Mouse (Mus musculus): ENCODE measurements around the gene Slc12a8.

Slc12a8 gene

DNA sequence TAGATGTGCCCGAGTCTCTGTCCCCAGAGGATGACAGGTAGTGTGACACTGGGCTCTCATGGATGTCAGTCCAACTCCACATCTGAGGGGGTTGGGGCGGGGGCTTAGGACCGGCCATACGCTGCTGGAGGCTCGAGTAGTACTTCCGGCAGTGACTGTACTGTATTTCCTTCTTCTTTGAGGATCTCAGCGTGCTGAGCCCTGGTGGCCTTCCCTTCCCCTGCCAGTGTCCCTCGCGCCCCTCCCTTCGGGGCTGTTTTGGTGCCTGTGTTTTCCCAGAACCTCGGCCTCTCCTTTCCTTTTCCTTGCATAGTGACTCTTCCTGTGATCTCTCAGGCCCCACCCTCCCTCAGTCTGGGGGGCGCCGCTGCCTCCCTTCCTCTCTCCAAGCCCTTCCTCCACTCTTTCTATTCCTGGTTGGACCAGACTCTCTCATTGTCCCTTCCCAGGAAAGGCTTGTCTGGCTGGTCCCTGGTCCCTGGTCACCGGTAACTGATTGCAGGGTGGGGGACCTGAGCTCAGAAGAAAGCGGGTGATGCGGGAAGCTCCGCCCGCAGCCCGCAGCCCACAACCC is 66.8 kb downstream of the Slc12a8 start:
- DNase-seq, result no peak

DNA sequence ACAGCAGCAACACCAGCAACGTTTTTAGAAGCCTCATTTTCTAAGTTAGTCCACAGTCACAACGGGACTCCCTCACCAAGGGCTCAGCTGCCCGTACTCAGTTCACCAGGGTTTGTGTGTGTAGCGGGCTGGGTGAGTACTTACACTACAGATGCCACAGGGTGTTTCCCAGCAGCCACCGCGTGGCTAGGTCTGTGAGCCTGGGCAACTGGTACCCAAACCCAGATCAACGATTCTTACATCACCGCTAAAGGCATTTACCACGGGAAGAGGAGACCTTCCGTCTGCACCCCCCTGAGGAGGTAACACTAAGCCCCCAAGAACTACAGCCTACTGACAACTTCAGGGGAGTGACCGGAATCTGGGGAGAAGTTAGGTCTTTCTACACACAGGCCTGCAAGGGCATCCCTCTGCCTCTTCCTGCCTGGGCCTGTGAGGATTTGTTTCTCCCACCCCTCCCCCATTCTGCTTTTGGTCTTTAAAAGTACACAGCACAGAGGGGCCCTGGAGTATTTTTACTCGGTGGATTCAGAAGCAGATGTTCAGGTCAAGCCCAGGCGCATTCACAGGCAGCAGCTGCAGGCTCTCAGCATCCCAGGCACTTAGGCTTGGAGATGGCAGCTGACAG is 67.4 kb downstream of the Slc12a8 start:
- DNase-seq, result no peak

DNA sequence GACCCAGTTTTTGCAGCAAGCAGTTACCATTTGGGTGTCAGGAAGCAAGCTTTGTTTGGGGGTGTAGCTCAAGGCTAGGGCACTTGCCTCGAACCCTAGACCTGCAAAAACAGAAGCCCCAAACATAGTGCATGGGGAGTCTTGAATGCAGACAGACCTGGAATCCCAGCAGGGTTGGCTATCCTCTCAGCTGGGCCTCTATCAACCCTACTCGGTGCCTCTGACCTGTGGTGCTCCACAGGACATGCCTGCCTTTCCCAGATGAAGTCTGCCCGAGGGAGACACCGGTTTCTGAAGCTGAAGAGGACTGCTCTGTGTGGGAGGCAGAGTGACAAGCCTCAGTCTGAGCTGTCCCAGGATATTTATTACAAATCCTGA is 67.9 kb downstream of the Slc12a8 start:
- DNase-seq, result no peak

DNA sequence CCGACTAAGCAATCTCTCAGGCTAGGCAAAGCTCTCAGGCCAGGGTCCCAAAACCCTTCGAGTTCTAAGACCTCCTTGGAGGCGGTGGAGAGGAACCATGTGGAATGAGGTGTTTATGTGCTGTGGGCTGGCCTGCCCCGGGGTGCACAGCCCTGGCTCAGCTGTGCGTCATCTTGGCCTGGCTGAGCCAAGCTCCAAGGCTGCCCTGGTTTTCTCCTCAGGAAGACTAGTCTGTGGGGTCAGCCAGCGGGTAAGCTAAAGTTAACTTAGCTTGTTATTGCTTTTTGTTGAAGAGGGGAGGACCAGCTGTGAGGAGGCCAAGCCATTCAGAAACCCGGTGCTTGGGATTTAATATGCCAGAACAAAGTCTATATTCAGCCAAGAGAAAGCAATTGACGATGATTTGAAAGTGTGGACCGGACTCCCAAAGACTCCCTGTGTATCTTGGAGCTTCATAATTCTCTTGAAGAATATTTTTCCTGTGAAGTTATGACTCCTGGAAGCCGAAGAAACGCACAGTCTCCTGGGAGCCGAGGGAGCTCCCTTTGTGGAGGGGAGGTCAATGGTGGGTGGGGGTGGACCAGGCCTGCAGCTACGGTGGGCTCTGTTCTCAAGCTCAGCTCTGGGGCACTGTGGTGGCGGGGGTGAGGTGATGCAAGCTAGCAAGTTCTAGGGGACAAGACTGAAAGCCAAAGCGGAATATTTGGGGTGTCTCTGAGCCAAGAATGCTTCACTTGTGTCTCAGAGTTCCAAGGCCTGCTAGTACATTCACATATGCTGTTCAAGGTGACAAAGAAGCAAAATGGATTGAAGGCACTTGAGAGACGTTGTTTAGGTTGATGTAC is 70.4 kb downstream of the Slc12a8 start:
- no peak for DNase-seq

DNA sequence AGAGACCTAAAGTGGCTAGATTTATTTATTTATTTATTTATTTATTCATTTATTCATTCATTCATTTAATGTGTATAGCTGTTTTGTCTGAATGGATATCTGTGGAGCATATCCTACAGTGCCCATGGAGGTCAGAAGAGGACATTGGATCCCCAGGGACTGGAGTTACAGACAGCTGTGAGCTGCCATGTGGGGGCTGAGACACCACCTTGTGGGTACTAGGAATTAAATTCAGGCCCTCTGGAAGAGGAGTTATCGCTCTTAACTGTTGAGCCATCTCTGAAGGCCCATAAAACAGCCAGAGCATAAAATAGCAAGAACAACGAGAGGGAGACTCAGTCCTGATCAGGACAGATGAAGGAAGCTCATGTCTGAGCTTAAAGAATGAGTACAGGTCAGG is 71.7 kb downstream of the Slc12a8 start:
- DNase-seq, result no peak

DNA sequence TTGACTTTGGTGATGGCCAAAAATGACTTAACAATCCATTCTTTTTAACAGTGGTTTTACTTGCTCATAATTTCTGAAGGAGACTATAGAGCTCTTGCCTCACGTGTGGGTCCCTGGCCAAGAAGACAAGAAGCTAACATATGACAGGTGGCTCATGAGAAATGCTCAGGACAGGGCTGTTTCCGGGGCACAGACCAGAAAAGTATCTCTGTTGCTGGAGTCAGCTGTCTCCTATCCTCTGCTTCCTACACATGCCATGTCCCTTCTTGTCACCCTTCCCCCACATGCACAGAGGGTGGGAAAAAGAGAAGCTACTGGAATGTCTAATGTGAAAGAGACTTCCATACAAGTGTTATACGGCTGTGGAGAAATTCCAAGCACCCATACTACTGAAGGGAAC is 73.3 kb downstream of the Slc12a8 start:
- DNase-seq, result no peak

DNA sequence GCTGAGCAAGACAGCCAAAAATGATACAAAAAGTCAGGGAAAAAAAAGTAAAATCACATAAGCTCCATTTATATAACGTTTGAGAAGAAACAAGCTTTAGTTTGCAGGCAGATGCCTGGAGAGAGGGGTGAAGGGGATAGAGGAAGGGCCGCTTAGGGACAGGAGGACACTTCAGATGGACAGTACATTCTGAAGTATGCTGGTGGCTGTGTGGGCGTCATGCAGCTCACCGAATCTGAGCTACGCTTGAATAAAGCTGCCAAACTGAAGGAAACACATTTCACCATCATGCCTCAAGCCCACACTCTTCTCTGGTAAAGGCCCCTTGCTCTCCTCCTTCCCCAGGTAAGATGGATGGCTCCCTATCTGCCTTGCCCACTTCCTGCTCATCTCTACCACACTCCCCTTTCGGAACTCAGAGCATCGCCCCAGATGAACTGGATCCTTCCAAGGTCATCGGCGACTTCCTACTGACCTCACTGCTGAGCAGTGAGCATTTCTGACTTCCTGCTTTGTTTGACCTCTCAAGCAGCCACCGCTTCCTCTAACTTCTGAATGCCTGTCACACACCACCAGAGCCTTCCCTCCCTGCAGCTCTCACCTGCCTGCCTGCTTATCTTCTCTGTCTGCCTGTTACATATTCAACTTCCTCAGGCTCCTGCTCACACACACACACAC is 74.4 kb downstream of the Slc12a8 start:
- no peak for DNase-seq

DNA sequence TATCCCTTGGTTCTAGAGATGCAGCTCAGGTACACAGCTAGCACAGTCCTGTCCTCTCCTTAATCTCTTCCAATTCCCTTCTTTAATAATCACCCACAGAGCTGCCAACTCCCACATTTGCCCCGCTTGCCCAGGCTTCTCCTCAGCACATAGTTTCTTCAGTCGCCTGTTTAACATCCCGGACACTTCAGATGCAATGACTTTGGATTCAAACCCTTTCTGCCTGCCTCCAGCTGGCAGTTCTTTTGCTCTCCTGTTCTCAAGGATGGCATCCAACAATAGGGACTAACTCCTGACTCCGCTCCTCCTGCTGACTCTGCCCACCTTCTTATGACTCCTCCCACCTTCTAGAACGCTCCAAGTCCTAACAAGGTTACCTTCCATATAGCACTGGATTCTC is 75.2 kb downstream of the Slc12a8 start:
- no peak for DNase-seq

DNA sequence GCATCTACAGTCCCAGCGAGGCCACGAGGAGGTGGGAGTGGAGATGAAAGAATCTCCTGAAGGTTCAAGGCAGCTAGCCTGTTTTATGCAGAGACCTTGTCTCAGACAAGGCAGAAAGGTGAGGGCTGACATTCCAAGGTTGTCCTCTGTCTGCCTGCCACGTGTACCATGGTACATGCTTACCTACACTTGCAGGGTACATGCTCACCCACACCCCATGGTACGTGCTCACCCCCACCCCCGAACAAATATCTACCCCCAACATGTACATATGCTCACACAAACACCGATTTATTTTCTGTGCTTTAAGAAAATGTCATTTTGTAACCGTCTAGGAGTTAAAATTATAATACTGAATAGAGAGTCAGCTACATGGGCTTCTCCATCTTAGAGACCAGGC is 76.3 kb downstream of the Slc12a8 start:
- no peak for DNase-seq

DNA sequence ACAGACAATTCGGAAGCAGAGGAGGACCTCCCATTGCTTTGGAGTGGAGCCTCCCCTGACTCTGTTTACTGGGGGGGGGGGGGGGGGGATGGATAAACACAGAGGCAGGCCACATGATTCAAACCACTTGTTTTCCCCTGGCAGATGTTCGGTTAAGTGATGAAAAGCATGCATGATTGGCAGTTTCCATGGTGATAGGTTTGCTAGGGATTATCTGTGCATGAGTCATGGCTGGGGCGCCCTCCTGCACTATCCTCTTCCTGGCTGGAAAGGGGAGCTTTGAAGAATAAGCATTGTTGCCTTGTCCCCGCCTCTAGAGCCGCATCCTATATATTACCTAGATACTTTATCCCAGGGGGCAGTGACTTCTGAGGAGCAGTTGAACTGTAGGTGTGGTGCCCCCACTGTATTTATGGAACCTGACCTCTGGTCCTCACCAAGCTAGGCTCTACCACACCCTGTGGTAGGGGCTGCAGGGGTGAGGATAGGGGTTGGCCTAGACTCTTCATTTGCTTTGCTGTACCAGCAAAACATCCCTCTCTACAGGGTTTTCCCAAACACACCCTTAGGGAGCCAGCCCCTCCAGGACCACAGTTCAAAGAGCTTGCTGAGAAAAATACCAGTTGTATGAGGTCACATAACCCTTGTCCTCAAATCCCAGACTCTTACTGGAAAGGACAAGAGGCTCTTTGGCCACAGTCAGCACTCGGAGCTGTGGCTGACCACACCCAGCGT is 77.1 kb downstream of the Slc12a8 start:
- DNase-seq, result no peak

DNA sequence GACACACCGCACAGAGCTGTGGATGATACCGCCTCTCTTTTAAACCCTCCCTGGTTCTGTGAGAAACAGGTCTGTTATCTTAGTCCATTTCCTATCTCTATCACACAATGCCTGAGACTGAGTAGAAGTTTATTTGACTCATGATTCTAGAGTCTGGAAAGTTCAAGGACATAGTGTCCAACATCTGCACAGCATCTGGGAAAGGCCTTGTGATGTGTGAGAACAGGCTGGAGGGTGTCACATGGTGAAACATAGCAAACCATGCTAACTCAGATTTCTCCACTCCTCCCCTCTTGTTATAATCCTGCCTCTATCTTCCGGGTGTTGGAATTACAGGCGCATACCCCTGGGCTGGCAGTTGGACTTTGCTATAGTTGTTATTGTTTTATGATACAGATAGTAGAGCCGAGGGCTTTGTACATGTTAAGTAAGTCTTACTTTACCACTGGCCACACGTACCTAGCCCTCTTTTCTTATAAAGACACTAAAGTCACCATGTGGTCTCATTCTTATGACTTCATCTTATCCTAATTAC is 78.2 kb downstream of the Slc12a8 start:
- DNase-seq, result no peak

DNA sequence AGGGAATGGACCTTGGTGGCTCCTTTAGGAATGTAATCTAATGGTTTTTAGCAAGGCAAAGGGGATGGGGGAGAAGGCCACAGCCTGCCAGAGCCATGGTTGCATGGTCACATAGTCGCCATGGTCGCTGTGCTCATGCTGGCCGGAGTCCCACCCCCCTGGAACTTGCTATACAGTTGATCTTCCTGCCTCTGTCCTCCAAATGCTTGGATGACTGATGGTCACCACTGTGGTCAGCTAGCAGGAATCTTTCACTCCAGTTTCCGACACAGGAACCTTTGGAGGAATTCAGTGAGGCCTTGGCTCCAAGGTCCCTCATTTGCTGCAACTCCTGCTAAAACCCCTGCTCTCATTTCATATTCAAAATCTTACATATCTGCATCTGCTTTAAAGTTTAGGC is 79.1 kb downstream of the Slc12a8 start:
- no peak for DNase-seq

DNA sequence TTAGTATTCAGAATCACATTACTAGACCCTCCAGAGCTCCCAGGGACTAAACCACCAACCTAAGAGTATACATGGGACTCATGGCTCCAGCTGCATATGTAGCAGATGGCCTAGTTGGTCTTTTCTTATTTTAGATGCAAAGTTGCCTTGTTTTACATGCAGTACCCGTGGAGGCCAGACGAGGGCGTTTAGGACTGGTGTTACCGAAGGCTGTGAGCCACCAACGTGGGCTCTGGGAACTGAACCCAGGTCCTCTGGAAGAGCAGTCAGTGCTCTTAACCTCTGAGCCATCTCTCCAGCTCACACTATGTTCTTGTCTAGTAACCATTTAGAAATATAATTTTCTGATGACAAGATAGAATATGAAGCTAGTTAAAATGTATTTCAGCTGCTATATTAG is 83.1 kb downstream of the Slc12a8 start:
- peak in 1 of 2 experiments; percentile 46 for DNase-seq

DNA sequence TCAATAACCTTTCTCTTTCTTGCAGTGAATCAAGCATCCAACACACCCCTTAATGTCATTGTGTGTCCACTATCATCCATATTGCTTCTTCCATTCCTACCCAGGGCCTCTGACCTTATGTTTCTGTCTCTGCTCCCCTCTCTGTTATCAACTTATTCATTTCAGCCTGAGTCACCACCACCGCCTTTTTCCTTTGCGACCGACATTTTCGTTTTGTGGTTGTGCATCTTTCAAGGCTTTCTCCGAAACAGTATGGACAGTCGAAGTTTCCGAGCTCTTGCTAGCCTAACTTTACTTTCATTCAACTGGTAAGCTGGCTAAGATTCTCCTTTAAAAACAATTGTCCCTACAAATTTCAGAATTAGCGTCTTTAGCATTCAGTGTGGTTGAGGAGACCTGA is 84.2 kb downstream of the Slc12a8 start:
- no peak for DNase-seq

DNA sequence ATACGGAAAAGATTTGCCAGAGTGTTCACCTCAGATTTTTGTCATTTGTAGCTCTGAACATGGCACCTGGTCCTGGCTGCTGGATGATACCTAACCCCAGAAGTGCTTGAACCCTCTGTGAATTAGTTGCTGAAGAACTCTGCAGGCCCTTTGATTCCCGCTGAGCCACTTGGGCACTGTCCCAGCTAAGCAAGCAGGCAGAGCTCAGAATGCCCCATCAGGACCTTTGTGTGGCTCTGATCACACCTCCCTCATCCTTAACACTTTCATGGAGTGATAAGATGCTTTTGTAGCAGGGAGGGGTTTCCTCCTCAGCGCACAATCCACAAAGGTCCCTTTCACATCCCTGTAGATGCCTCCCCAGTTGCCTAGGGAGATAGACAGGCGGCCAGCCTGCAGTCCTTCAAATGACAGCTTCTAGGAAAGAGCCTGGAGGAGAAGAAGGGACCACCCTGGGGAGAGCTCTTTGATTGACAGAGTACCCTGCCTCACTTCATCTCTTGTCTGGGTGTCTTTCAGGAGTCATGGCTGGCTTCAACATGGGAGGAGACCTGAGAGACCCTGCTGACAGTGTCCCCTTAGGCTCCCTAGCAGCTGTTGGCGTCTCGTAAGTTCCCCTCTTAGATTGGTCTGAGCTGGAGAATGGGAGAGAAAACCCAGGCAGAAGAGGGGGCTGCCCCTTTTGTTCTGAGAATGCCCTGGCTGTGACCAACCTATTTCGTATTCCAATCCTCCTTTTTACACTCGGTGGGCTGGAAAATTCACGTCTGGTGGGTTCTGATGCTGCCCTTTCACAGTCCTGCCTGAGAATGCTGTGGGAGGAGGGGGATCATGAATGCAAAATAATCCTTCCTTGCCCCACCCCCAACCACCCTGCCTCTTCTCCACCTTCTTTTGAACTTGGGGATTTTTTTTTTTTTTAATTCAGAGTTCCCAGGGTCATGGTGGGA is 88.8 kb downstream of the Slc12a8 start:
- DNase-seq, result peak; percentile 74 to 78

DNA sequence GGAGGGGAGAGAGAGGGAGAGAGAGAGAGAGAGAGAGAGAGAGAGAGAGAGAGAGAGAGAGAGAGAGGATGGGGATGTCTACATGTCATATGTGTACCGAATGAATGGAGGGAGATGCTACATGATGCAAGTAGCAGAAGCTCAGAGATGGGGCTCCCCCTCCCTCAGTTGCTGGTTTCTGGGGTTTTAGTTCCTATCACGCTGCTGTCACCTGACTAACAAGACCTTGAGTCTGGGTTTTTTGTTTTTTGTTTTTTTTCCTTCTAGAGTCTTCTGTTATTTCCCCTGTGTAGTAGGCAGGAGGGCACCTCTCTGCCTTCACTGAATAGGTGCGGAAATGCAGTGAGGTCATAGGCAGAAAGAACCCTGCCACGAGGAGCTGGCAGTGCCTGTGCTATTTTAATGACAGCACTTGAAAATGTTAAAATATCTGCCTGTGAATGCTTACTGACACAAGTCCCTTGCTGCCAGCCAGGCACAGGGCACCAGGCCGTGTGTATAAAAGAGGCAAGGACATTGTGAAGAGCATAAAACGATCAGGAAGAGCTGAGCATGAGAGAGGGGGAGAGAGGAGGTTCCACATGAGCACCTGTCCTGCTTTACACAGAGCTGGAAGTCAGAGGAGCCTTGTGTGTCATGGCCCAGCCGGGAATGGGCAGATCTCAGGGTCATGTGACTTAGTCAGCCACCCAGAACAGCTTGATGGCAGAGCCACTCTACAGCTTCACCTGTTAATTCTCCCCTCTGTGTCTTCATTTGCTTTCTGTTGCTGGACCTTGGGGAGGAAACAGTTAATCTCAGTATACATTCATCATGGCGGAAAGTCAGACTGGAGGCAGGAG is 89.8 kb downstream of the Slc12a8 start:
- peak; percentile 49 to 52 for DNase-seq

DNA sequence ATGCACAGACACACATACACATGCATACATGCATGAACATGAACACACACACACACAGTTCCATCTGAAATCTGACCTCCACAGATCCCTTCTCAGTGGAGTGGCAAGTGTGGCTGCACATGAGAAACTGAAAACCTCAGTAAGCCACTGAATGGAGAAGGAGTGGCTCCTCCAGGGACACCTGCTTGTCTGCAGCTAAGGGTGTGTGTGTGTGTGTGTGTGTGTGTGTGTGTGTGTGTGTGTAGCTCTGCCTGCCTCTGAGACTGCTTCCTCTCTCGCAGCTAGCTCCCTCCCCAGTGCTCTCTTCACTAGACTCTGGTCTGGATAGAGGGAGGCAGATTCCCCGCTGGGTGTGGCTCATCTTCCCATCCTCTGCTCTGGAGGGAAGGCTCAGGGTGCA is 92.4 kb downstream of the Slc12a8 start:
- no peak for DNase-seq

DNA sequence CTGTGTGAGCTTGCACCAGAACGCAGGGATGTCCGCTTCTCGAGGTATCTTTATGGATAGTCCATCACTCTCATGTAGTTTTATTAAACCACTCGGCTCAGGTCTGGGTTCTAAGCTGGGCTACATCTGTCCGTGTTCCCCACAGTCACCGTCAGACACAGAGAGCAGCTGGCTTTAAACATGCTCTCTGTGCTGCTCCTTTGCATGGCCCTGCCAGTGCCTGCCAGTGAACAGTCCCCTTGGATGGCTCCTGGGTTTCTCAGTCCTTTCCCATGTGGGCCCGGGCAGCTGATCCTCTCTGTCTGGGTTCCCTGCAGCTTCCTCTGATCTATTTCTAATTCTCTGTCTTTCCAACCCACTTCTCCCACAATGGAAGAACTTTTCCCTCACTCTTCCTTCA is 93.3 kb downstream of the Slc12a8 start:
- no peak for DNase-seq

DNA sequence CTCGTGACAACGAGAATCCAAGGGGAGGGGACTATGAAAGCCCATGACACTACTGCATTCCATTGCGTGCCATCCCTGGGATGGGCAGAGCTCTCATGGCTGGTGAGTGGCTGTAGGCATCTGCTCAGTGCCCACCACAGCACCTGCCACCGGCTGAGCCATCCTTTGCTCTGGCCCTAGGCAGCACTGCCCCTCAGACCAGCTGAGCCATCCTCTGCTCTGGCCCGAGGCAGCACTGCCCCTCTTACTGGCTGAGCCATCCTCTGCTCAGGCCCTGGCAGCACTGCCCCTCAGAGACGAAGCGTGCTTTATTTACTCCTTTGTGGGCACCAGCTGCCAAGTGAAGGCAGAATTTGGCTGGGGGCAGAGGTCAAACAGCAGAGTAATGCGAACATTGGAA is 94.2 kb downstream of the Slc12a8 start:
- DNase-seq, result peak; percentile 40 to 49

DNA sequence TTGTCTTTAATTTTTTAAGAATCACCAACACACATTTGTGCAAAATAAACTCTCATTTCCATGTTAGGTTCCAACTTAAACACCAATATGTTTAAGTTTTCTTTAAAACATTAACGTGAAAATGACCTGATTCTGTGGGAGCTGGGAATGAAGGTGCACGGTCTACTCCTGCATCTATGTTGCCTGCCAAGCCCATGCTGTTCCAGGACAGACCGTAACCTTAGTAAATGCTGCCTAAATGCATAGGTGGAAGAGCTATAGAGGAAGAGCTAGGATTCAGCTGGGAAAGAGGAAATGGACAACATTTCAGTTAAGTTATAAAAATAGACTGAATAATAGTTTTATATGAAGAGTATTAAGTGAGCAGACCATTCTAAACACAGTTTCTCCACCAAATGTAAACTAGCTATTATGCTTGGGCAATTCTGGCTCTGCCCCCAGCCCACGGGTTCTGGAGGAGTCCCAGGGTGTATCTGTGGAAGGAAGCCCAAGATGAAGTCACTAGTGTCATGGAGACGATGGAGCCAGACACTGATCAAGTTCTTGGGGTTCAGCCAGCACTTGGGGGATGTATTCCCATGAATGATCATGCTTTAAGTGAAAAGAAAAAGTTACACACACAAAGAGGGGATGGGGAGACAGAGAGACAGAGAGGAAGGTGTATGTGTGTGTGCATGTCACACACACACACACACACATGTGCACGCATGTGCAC is 95.1 kb downstream of the Slc12a8 start:
- DNase-seq, result peak; percentile 81 to 87

All from cerebellum, postnatal 14 days (tissue).